Mouse (Mus musculus): ENCODE data around the gene Etnk2. TPM values are rescaled to one million over a fixed set of nuclear protein-coding genes. Genes with fewer than 3 reads are reported as not detected.

Gene Etnk2
- polyA plus RNA-seq, 1 experiment from 2014 or later, result 39.5 TPM

GRCm38 (mm10) chr1:133415086-133415485 is 51.7 kb downstream of the Etnk2 start:
- Histone ChIP-seq H3K27ac (ENCODE audit: low read depth) (0 out of 2 replicates have a peak overlapping the region, but pooled peaks have one; percentile 31), H3K9ac (replicated peaks) (no peak overlapping the region), H3K27me3 (ENCODE audit: insufficient read depth, low read length) (no peaks in the 10 kb centered on the region), H3K4me2 (ENCODE audit: low read depth, low read length) (peak overlapping the region; percentile 24; the same call in 1 of the 2 replicates), H3K4me1 (ENCODE audit: insufficient read depth) (peaks cover 22% of the 10 kb centered on the region), H3K4me3 (ENCODE audit: low read depth, low read length) (no peak overlapping the region), H3K9me3 (ENCODE audit: low read length) (no peaks in the 10 kb centered on the region), H3K36me3 (replicated peaks; ENCODE audit: insufficient read depth, low read length) (no peaks in the 10 kb centered on the region)
- WGBS (ENCODE audit: insufficient replicate concordance), result 71% methylated on average over 7 of the region's 7 CpGs
- 0 out of 2 replicates have a peak, but pooled peaks have one; percentile 18 for ATAC-seq
- DNase-seq, result no peak
- TF ChIP-seq CTCF (IDR thresholded peaks at IDR 0.05; ENCODE audit: low read depth) (no peak), EP300 (IDR thresholded peaks at IDR 0.05; ENCODE audit: low read depth) (no peak)

- no peak overlapping the region for H3K9ac ChIP-seq (replicated peaks)
- H3K4me1 ChIP-seq (ENCODE audit: insufficient read depth), result peaks cover 22% of the 10 kb centered on the region
- H3K4me2 ChIP-seq (ENCODE audit: low read depth, low read length), result no peak overlapping the region
Observed at GRCm38 (mm10) chr1:133415505-133415904, 52.1 kb downstream of the Etnk2 start.

DNA sequence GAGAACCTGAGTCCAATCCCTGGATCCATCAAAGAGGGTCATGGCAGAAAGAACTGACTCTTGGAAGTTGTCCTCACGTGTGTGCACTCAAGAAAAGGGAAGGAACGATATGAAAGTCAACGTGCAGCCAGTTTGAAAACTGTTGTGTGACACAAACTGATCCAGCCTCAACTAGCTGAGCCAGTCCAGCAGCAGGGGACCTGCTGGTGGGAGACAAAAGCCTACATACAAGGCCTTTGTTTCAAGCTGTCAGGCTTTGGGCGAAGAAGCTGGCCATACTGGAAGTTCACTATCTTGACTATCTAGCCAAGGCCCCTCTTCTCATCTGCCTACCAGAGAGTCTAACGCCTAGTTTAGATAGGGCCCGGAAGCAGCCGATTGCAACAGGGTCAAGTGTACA is 53.1 kb downstream of the Etnk2 start:
- TF ChIP-seq EP300 (IDR thresholded peaks at IDR 0.05; ENCODE audit: low read depth) (no peak), CTCF (IDR thresholded peaks at IDR 0.05; ENCODE audit: low read depth) (no peak)
- no peak overlapping the region for H3K9ac ChIP-seq (replicated peaks)
- no peaks in the 10 kb centered on the region for H3K9me3 ChIP-seq (ENCODE audit: low read length)
- no peaks in the 10 kb centered on the region for H3K36me3 ChIP-seq (replicated peaks; ENCODE audit: insufficient read depth, low read length)
- 45% methylated on average over 7 of the region's 7 CpGs for WGBS (ENCODE audit: insufficient replicate concordance)
- ATAC-seq, result no peak
- H3K4me2 ChIP-seq (ENCODE audit: low read depth, low read length), result peak overlapping the region; percentile 13; the same call in 1 of the 2 replicates
- H3K4me3 ChIP-seq (ENCODE audit: low read depth, low read length), result no peak overlapping the region
- no peaks in the 10 kb centered on the region; the same call in 1 of the 2 replicates for H3K27me3 ChIP-seq (ENCODE audit: insufficient read depth, low read length)
- H3K27ac ChIP-seq (ENCODE audit: low read depth), result no peak overlapping the region; the same call in 1 of the 2 replicates
- H3K4me1 ChIP-seq (ENCODE audit: insufficient read depth), result peaks cover 22% of the 10 kb centered on the region
- DNase-seq, result no peak

More at GRCm38 (mm10) chr1:133415505-133415904, 52.1 kb downstream of the Etnk2 start:
- H3K9me3 ChIP-seq (ENCODE audit: low read length), result no peaks in the 10 kb centered on the region
- DNase-seq, result no peak
- no peak for ATAC-seq
- no peak overlapping the region for H3K4me3 ChIP-seq (ENCODE audit: low read depth, low read length)
- H3K27me3 ChIP-seq (ENCODE audit: insufficient read depth, low read length), result no peaks in the 10 kb centered on the region
- H3K27ac ChIP-seq (ENCODE audit: low read depth), result no peak overlapping the region
- H3K36me3 ChIP-seq (replicated peaks; ENCODE audit: insufficient read depth, low read length), result no peaks in the 10 kb centered on the region
- TF ChIP-seq EP300 (IDR thresholded peaks at IDR 0.05; ENCODE audit: low read depth) (no peak), CTCF (IDR thresholded peaks at IDR 0.05; ENCODE audit: low read depth) (no peak)
- WGBS (ENCODE audit: insufficient replicate concordance), result 71% methylated on average over 6 of the region's 6 CpGs

DNA sequence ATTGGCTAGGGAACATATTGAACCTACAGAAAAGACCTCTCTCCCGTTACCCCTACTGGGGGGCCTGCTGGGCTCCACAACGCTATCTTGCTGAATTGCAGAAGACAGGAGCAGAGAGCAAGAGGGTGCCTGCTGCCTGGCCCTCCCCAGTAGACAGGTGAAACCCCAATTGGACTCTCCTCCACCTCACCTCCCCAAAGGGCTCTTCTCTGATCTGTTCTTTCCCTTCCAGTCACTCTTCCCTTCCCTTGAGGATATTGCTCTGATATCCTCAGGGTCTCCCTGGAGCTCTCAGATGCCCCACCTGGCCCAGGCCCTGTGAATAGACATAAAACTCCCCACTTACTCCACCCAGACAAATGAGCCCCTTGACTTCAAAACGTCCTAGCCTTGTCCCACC is 53.7 kb downstream of the Etnk2 start:
- Histone ChIP-seq H3K27ac (ENCODE audit: low read depth) (no peak overlapping the region; the same call in 1 of the 2 replicates), H3K36me3 (replicated peaks; ENCODE audit: insufficient read depth, low read length) (no peaks in the 10 kb centered on the region), H3K9ac (replicated peaks) (no peak overlapping the region), H3K4me1 (ENCODE audit: insufficient read depth) (peaks cover 22% of the 10 kb centered on the region), H3K27me3 (ENCODE audit: insufficient read depth, low read length) (no peaks in the 10 kb centered on the region; the same call in 1 of the 2 replicates), H3K4me3 (ENCODE audit: low read depth, low read length) (no peak overlapping the region), H3K4me2 (ENCODE audit: low read depth, low read length) (peak overlapping the region; percentile 78; the same call in 1 of the 2 replicates), H3K9me3 (ENCODE audit: low read length) (no peaks in the 10 kb centered on the region)
- ATAC-seq (no peak), DNase-seq (no peak)
- no peak for TF ChIP-seq CTCF (IDR thresholded peaks at IDR 0.05; ENCODE audit: low read depth)
- TF ChIP-seq EP300 (IDR thresholded peaks at IDR 0.05; ENCODE audit: low read depth), result no peak
- WGBS (ENCODE audit: insufficient replicate concordance), result 43% methylated on average over 3 of the region's 3 CpGs

DNA sequence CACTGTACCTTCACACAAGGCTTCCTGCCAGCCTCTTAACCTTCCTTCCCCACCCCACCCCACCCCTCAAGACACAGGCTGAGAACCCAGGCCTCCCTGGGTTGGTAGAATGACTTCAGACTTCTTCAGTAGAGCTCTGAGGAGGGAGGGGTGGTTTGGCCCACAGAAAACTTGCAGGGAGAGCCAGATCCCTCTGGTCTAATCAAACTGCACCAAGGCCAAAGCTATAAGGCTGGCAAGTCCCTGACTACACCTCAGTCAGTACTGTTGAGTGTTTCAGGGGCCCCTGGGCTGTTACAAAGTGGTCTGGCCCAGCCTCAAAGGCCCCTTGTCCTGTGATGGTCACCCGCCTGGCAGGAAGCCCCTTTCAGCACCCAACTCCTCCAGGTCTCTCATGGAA is 54.2 kb downstream of the Etnk2 start:
- no peak for TF ChIP-seq CTCF (IDR thresholded peaks at IDR 0.05; ENCODE audit: low read depth)
- no peak for TF ChIP-seq EP300 (IDR thresholded peaks at IDR 0.05; ENCODE audit: low read depth)
- ATAC-seq (no peak), DNase-seq (no peak)
- peak overlapping the region; percentile 78 for H3K4me2 ChIP-seq (ENCODE audit: low read depth, low read length)
- H3K27ac ChIP-seq (ENCODE audit: low read depth), result peak overlapping the region; percentile 66
- H3K27me3 ChIP-seq (ENCODE audit: insufficient read depth, low read length), result no peaks in the 10 kb centered on the region; the same call in 1 of the 2 replicates
- H3K4me1 ChIP-seq (ENCODE audit: insufficient read depth), result peaks cover 24% of the 10 kb centered on the region
- 44% methylated on average over 1 of the region's 1 CpGs for WGBS (ENCODE audit: insufficient replicate concordance)
- no peaks in the 10 kb centered on the region for H3K9me3 ChIP-seq (ENCODE audit: low read length)
- no peaks in the 10 kb centered on the region for H3K36me3 ChIP-seq (replicated peaks; ENCODE audit: insufficient read depth, low read length)
- peak overlapping the region; percentile 74; the same call in 1 of the 2 replicates for H3K9ac ChIP-seq (replicated peaks)
- peak overlapping the region; percentile 58; the same call in 1 of the 2 replicates for H3K4me3 ChIP-seq (ENCODE audit: low read depth, low read length)

- Histone ChIP-seq H3K36me3 (replicated peaks; ENCODE audit: insufficient read depth, low read length) (no peaks in the 10 kb centered on the region), H3K9me3 (ENCODE audit: low read length) (no peaks in the 10 kb centered on the region), H3K4me3 (ENCODE audit: low read depth, low read length) (peak overlapping the region; percentile 58), H3K4me2 (ENCODE audit: low read depth, low read length) (peak overlapping the region; percentile 78), H3K27ac (ENCODE audit: low read depth) (peak overlapping the region; percentile 66), H3K4me1 (ENCODE audit: insufficient read depth) (peaks cover 24% of the 10 kb centered on the region), H3K27me3 (ENCODE audit: insufficient read depth, low read length) (peaks cover 2% of the 10 kb centered on the region), H3K9ac (replicated peaks) (peak overlapping the region; percentile 74)
- peak; percentile 79 for DNase-seq
- TF ChIP-seq CTCF (IDR thresholded peaks at IDR 0.05; ENCODE audit: low read depth) (no peak), EP300 (IDR thresholded peaks at IDR 0.05; ENCODE audit: low read depth) (no peak)
- WGBS (ENCODE audit: insufficient replicate concordance), result 3% methylated on average over 28 of the region's 28 CpGs
- peak; percentile 77 for ATAC-seq
Observed at GRCm38 (mm10) chr1:133418164-133418800, 54.9 kb downstream of the Etnk2 start.
